Mouse (Mus musculus) midbrain, embryonic 14.5 days (tissue): Measurements from ENCODE around the gene Rxfp2. TPM values are rescaled to one million over a fixed set of nuclear protein-coding genes. Genes with fewer than 3 reads are reported as not detected.

Experiments used
- ATAC-seq: fragments of 200-750 bp; cut with Nextera tagmentation; 2 replicates; pipeline ENCODE4 v1.8.0; 2017; ENCODE audit warnings: moderate number of reproducible peaks, moderate library complexity; ENCODE audit not compliant: low FRiP score, low TSS enrichment
- DNase-seq: peaks from one replicate; pipeline ENCODE4 v3.0.0-alpha.2; 2015
- H3K27ac ChIP-seq: fragments of 300-500 bp; sonication (generic); replicated peaks from 2 replicates; pipeline ENCODE4 v1.5.1; 2014; ENCODE audit warnings: mild to moderate bottlenecking, low read depth, low read length, moderate library complexity
- H3K27me3 ChIP-seq: fragments of 300-500 bp; sonication (generic); 2 replicates; pipeline ENCODE4 v1.6.1; 2014; ENCODE audit warnings: low read length, control low read depth, mixed read lengths; ENCODE audit not compliant: control insufficient read depth, insufficient read depth
- H3K36me3 ChIP-seq: fragments of 300-500 bp; sonication (generic); 2 replicates; pipeline ENCODE4 v1.6.1; 2014; ENCODE audit warnings: low read length, control low read depth; ENCODE audit not compliant: control insufficient read depth, insufficient read depth
- H3K4me1 ChIP-seq: fragments of 300-500 bp; sonication (generic); 2 replicates; pipeline ENCODE4 v1.6.1; 2014; ENCODE audit warnings: mild to moderate bottlenecking, antibody characterized with exemption, low read length, control low read depth; ENCODE audit not compliant: control insufficient read depth, insufficient read depth
- H3K4me2 ChIP-seq: fragments of 300-500 bp; sonication (generic); 2 replicates; pipeline ENCODE4 v1.6.1; 2014; ENCODE audit warnings: mild to moderate bottlenecking, low read length, moderate library complexity
- H3K4me3 ChIP-seq: fragments of 300-500 bp; sonication (generic); replicated peaks from 2 replicates; pipeline ENCODE4 v1.5.1; 2014; ENCODE audit warnings: low read depth, low read length
- H3K9ac ChIP-seq: fragments of 300-500 bp; sonication (generic); replicated peaks from 2 replicates; pipeline ENCODE4 v1.6.1; 2014; ENCODE audit warnings: mild to moderate bottlenecking, low read length, moderate library complexity
- H3K9me3 ChIP-seq: fragments of 300-500 bp; sonication (generic); 2 replicates; pipeline ENCODE4 v1.6.1; 2016; ENCODE audit warnings: low read length, control low read depth, mixed read lengths; ENCODE audit not compliant: control insufficient read depth
- WGBS: fragments of 180-500 bp; shearing (Covaris S2); extraction: QIAGEN DNeasy Blood & Tissue Kit; methylation state at CpG from one replicate; pipeline ENCODE4 v1.1.7; 2014; 5-methylcytosine and 5-hydroxymethylcytosine counted together
- polyA plus RNA-seq: library from polyadenylated mRNA; unstranded; fragments of >200 nt; fragmentation: Nextera tagmentation; extraction: Ambion mirVana; gene quantifications from 2 replicates; pipeline ENCODE4 v1.2.1, GENCODE M21; 2014

Rxfp2 gene
- polyA plus RNA-seq, 1 experiment from 2014 or later = 1.0 TPM

GRCm38 (mm10) chr5:150120676-150121075 is 102.2 kb downstream of the Rxfp2 start:
- WGBS = 91% methylated on average over 8 of the region's 8 CpGs
- H3K36me3 ChIP-seq = no peaks in the 10 kb centered on the region
- no peak overlapping the region for H3K9ac ChIP-seq
- H3K27me3 ChIP-seq = no peaks in the 10 kb centered on the region
- H3K4me3 ChIP-seq = no peak overlapping the region
- H3K4me1 ChIP-seq = 0 out of 2 replicates have a peak, but pooled peaks cover 9% of the 10 kb centered on the region
- DNase-seq (no peak), ATAC-seq (no peak)
- no peak overlapping the region for H3K4me2 ChIP-seq
- no peaks in the 10 kb centered on the region for H3K9me3 ChIP-seq
- no peak overlapping the region for H3K27ac ChIP-seq

- H3K4me3 ChIP-seq = no peak overlapping the region
- DNase-seq = no peak
- H3K27me3 ChIP-seq = no peaks in the 10 kb centered on the region
- WGBS = 85% methylated on average over 4 of the region's 4 CpGs
- no peak for ATAC-seq
- H3K9me3 ChIP-seq = no peaks in the 10 kb centered on the region
- 0 out of 2 replicates have a peak, but pooled peaks cover 4% of the 10 kb centered on the region for H3K4me1 ChIP-seq
- no peak overlapping the region for H3K27ac ChIP-seq
- H3K4me2 ChIP-seq = no peak overlapping the region
- no peak overlapping the region for H3K9ac ChIP-seq
- no peaks in the 10 kb centered on the region for H3K36me3 ChIP-seq
Measured at GRCm38 (mm10) chr5:150122095-150122494, 103.6 kb downstream of the Rxfp2 start.

- Histone ChIP-seq H3K4me1 (0 out of 2 replicates have a peak, but pooled peaks cover 4% of the 10 kb centered on the region), H3K36me3 (no peaks in the 10 kb centered on the region), H3K9me3 (no peaks in the 10 kb centered on the region), H3K4me2 (no peak overlapping the region), H3K27me3 (no peaks in the 10 kb centered on the region), H3K4me3 (no peak overlapping the region), H3K9ac (no peak overlapping the region), H3K27ac (no peak overlapping the region)
- DNase-seq (no peak), ATAC-seq (no peak)
- 90% methylated on average over 2 of the region's 2 CpGs for WGBS
Measured at GRCm38 (mm10) chr5:150122571-150122970, 104.1 kb downstream of the Rxfp2 start.

- Histone ChIP-seq H3K27ac (no peak overlapping the region), H3K4me3 (no peak overlapping the region), H3K9me3 (no peaks in the 10 kb centered on the region), H3K9ac (no peak overlapping the region), H3K4me2 (no peak overlapping the region), H3K36me3 (no peaks in the 10 kb centered on the region), H3K27me3 (no peaks in the 10 kb centered on the region), H3K4me1 (no peaks in the 10 kb centered on the region)
- ATAC-seq (no peak), DNase-seq (no peak)
- 87% methylated on average over 9 of the region's 9 CpGs for WGBS
Measured at GRCm38 (mm10) chr5:150125920-150126319, 107.4 kb downstream of the Rxfp2 start.

- Histone ChIP-seq H3K4me3 (no peak overlapping the region), H3K9me3 (no peaks in the 10 kb centered on the region), H3K27ac (no peak overlapping the region), H3K27me3 (no peaks in the 10 kb centered on the region), H3K4me2 (no peak overlapping the region), H3K36me3 (no peaks in the 10 kb centered on the region), H3K4me1 (no peaks in the 10 kb centered on the region), H3K9ac (no peak overlapping the region)
- 61% methylated on average over 8 of the region's 8 CpGs for WGBS
- ATAC-seq (no peak), DNase-seq (no peak)
Measured at GRCm38 (mm10) chr5:150128432-150128831, 110.0 kb downstream of the Rxfp2 start.

- WGBS = 75% methylated on average over 7 of the region's 7 CpGs
- Histone ChIP-seq H3K4me2 (no peak overlapping the region), H3K9me3 (no peaks in the 10 kb centered on the region), H3K4me3 (no peak overlapping the region), H3K27me3 (no peaks in the 10 kb centered on the region), H3K4me1 (no peaks in the 10 kb centered on the region), H3K27ac (no peak overlapping the region), H3K9ac (no peak overlapping the region), H3K36me3 (no peaks in the 10 kb centered on the region)
- DNase-seq = peak; percentile 19
- ATAC-seq = no peak
Measured at GRCm38 (mm10) chr5:150130144-150130543, 111.7 kb downstream of the Rxfp2 start.

GRCm38 (mm10) chr5:150131166-150131565 is 112.7 kb downstream of the Rxfp2 start:
- no peaks in the 10 kb centered on the region for H3K9me3 ChIP-seq
- H3K9ac ChIP-seq = no peak overlapping the region
- no peaks in the 10 kb centered on the region for H3K36me3 ChIP-seq
- DNase-seq (peak; percentile 29), ATAC-seq (no peak)
- H3K27ac ChIP-seq = no peak overlapping the region
- 80% methylated on average over 7 of the region's 7 CpGs for WGBS
- H3K4me3 ChIP-seq = no peak overlapping the region
- H3K4me2 ChIP-seq = no peak overlapping the region
- no peaks in the 10 kb centered on the region for H3K27me3 ChIP-seq
- H3K4me1 ChIP-seq = no peaks in the 10 kb centered on the region

Other genes with a start within 250 kb of the Rxfp2 start
- 65.9 and 68.5 TPM in 2 replicates for gene Fry, start 100.0 kb downstream of the Rxfp2 start, polyA plus RNA-seq